Mouse (Mus musculus) intestine, embryonic 14.5 days (tissue): ENCODE results near the gene Fxyd6. TPM values are rescaled to one million over a fixed set of nuclear protein-coding genes. Genes with fewer than 3 reads are reported as not detected.

Source experiments
- ATAC-seq: fragments of 200-750 bp; cut with Nextera tagmentation; replicated peaks from 2 replicates; pipeline ENCODE4 v1.8.0; 2017; ENCODE audit warnings: low read depth, moderate number of reproducible peaks, moderate TSS enrichment, moderate library complexity; ENCODE audit not compliant: low FRiP score, low TSS enrichment
- DNase-seq: peaks from one replicate; pipeline ENCODE4 v3.0.0-alpha.2; 2018; ENCODE audit warnings: low spot score
- H3K27ac ChIP-seq: fragments of 300-500 bp; sonication (generic); 2 replicates; pipeline ENCODE4 v1.5.1; 2014; ENCODE audit warnings: low read depth, mild to moderate bottlenecking, control low read depth
- H3K27me3 ChIP-seq: fragments of 300-500 bp; sonication (generic); replicated peaks from 2 replicates; pipeline ENCODE4 v1.6.1; 2014; ENCODE audit warnings: low read length, control low read depth; ENCODE audit not compliant: control insufficient read depth, insufficient read depth
- H3K36me3 ChIP-seq: fragments of 300-500 bp; sonication (generic); 2 replicates; pipeline ENCODE4 v1.6.1; 2014; ENCODE audit warnings: low read length, control low read depth; ENCODE audit not compliant: control insufficient read depth, insufficient read depth
- H3K4me1 ChIP-seq: fragments of 300-500 bp; sonication (generic); replicated peaks from 2 replicates; pipeline ENCODE4 v1.6.1; 2014; ENCODE audit warnings: low read length, control low read depth, mixed read lengths; ENCODE audit not compliant: control insufficient read depth, insufficient read depth
- H3K4me2 ChIP-seq: fragments of 300-500 bp; sonication (generic); 2 replicates; pipeline ENCODE4 v1.6.1; 2014; ENCODE audit warnings: low read length
- H3K4me3 ChIP-seq: fragments of 300-500 bp; sonication (generic); 2 replicates; pipeline ENCODE4 v1.5.1; 2014; ENCODE audit warnings: low read depth, low read length, control low read depth, mixed read lengths
- H3K9ac ChIP-seq: fragments of 300-500 bp; sonication (generic); 2 replicates; pipeline ENCODE4 v1.6.1; 2014; ENCODE audit warnings: mild to moderate bottlenecking, low read length
- H3K9me3 ChIP-seq: fragments of 300-500 bp; sonication (generic); 2 replicates; pipeline ENCODE4 v1.6.1; 2016; ENCODE audit warnings: low read length, control low read depth; ENCODE audit not compliant: control insufficient read depth
- WGBS: fragments of 180-500 bp; shearing (Covaris S2); extraction: QIAGEN DNeasy Blood & Tissue Kit; methylation state at CpG from one replicate; pipeline ENCODE4 v1.1.7; 2014; 5-methylcytosine and 5-hydroxymethylcytosine counted together
- polyA plus RNA-seq: library from polyadenylated mRNA; unstranded; fragments of >200 nt; fragmentation: Nextera tagmentation; extraction: Ambion mirVana; gene quantifications from 2 replicates; pipeline ENCODE4 v1.2.1, GENCODE M21; 2014

Gene Fxyd6
- polyA plus RNA-seq, 1 experiment from 2014 or later: 67.3 TPM

- Histone ChIP-seq H3K36me3 (no peaks in the 10 kb centered on the region), H3K27me3 (0 out of 2 replicates have a peak, but pooled peaks cover 2% of the 10 kb centered on the region), H3K4me1 (no peaks in the 10 kb centered on the region), H3K27ac (no peak overlapping the region), H3K4me3 (no peak overlapping the region), H3K4me2 (no peak overlapping the region), H3K9ac (no peak overlapping the region), H3K9me3 (no peaks in the 10 kb centered on the region)
- no peak for DNase-seq
- WGBS: 73% methylated on average over 7 of the region's 7 CpGs
- no peak for ATAC-seq
Measured at GRCm38 (mm10) chr9:45422761-45423298, 52.8 kb downstream of the Fxyd6 start.

GRCm38 (mm10) chr9:45426456-45426855 is 56.5 kb downstream of the Fxyd6 start, which contains the start of gene Dscaml1:
Gene Dscaml1 (plus strand): TSS chr9:45426628.
- Histone ChIP-seq H3K9ac (no peak within 1 kb of the TSS), H3K9me3 (no peaks in the 10 kb centered on the region), H3K4me3 (no peak within 1 kb of the TSS), H3K27ac (no peak within 1 kb of the TSS), H3K4me1 (peaks cover 10% of the 10 kb centered on the region), H3K27me3 (peaks cover 32% of the 10 kb centered on the region), H3K36me3 (no peaks in the 10 kb centered on the region), H3K4me2 (no peak within 1 kb of the TSS)
- DNase-seq (no peak), ATAC-seq (no peak)
- 83% methylated on average over 4 of the region's 4 CpGs for WGBS

GRCm38 (mm10) chr9:45429392-45429791 is 59.4 kb downstream of the Fxyd6 start:
- no peak overlapping the region for H3K27ac ChIP-seq
- no peak overlapping the region for H3K4me2 ChIP-seq
- no peak overlapping the region for H3K9ac ChIP-seq
- ATAC-seq (no peak), DNase-seq (no peak)
- no peaks in the 10 kb centered on the region for H3K9me3 ChIP-seq
- H3K36me3 ChIP-seq: no peaks in the 10 kb centered on the region
- no peak overlapping the region for H3K4me3 ChIP-seq
- peaks cover 10% of the 10 kb centered on the region for H3K4me1 ChIP-seq
- 27% methylated on average over 5 of the region's 5 CpGs for WGBS
- H3K27me3 ChIP-seq: peaks cover 46% of the 10 kb centered on the region

- Histone ChIP-seq H3K4me2 (peak overlapping the region; percentile 62), H3K36me3 (no peaks in the 10 kb centered on the region), H3K9ac (no peak overlapping the region), H3K4me3 (peak overlapping the region; percentile 35), H3K27ac (no peak overlapping the region), H3K4me1 (peaks cover 10% of the 10 kb centered on the region), H3K27me3 (peaks cover 46% of the 10 kb centered on the region), H3K9me3 (no peaks in the 10 kb centered on the region)
- 4% methylated on average over 43 of the region's 54 CpGs for WGBS
- peak; percentile 66 for DNase-seq
- no peak for ATAC-seq
Measured at GRCm38 (mm10) chr9:45429951-45430697, 60.1 kb downstream of the Fxyd6 start.

GRCm38 (mm10) chr9:45430698-45430959 is 60.6 kb downstream of the Fxyd6 start:
- Histone ChIP-seq H3K36me3 (no peaks in the 10 kb centered on the region), H3K4me1 (peaks cover 10% of the 10 kb centered on the region), H3K9me3 (no peaks in the 10 kb centered on the region), H3K27ac (no peak overlapping the region), H3K9ac (no peak overlapping the region), H3K27me3 (peaks cover 46% of the 10 kb centered on the region), H3K4me3 (peak overlapping the region; percentile 35), H3K4me2 (peak overlapping the region; percentile 62)
- ATAC-seq: no peak
- DNase-seq: no peak
- 4% methylated on average over 17 of the region's 17 CpGs for WGBS

- DNase-seq (peak; percentile 63), ATAC-seq (no peak)
- Histone ChIP-seq H3K36me3 (no peaks in the 10 kb centered on the region), H3K9ac (no peak overlapping the region), H3K27ac (no peak overlapping the region), H3K4me1 (peaks cover 10% of the 10 kb centered on the region), H3K9me3 (no peaks in the 10 kb centered on the region), H3K4me3 (peak overlapping the region; percentile 35), H3K27me3 (peaks cover 44% of the 10 kb centered on the region), H3K4me2 (peak overlapping the region; percentile 62)
- 3% methylated on average over 26 of the region's 26 CpGs for WGBS
Measured at GRCm38 (mm10) chr9:45431150-45431549, 61.2 kb downstream of the Fxyd6 start.

GRCm38 (mm10) chr9:45432639-45433038 is 62.7 kb downstream of the Fxyd6 start:
- no peak for DNase-seq
- no peak overlapping the region for H3K9ac ChIP-seq
- no peak overlapping the region for H3K4me3 ChIP-seq
- H3K27ac ChIP-seq: no peak overlapping the region
- no peak overlapping the region for H3K4me2 ChIP-seq
- H3K36me3 ChIP-seq: no peaks in the 10 kb centered on the region
- peaks cover 44% of the 10 kb centered on the region for H3K27me3 ChIP-seq
- 74% methylated on average over 12 of the region's 12 CpGs for WGBS
- no peaks in the 10 kb centered on the region for H3K9me3 ChIP-seq
- H3K4me1 ChIP-seq: peaks cover 10% of the 10 kb centered on the region
- ATAC-seq: no peak

- Histone ChIP-seq H3K9ac (no peak overlapping the region), H3K4me1 (peaks cover 10% of the 10 kb centered on the region), H3K27me3 (peaks cover 44% of the 10 kb centered on the region), H3K9me3 (no peaks in the 10 kb centered on the region), H3K4me3 (no peak overlapping the region), H3K27ac (no peak overlapping the region), H3K4me2 (no peak overlapping the region), H3K36me3 (no peaks in the 10 kb centered on the region)
- 88% methylated on average over 9 of the region's 9 CpGs for WGBS
- no peak for DNase-seq
- no peak for ATAC-seq
Measured at GRCm38 (mm10) chr9:45433119-45433518, 63.1 kb downstream of the Fxyd6 start.

- no peaks in the 10 kb centered on the region for H3K36me3 ChIP-seq
- no peak for ATAC-seq
- no peak overlapping the region for H3K4me3 ChIP-seq
- H3K27ac ChIP-seq: no peak overlapping the region
- peaks cover 10% of the 10 kb centered on the region for H3K4me1 ChIP-seq
- no peaks in the 10 kb centered on the region for H3K9me3 ChIP-seq
- H3K9ac ChIP-seq: no peak overlapping the region
- DNase-seq: no peak
- H3K4me2 ChIP-seq: no peak overlapping the region
- 80% methylated on average over 2 of the region's 2 CpGs for WGBS
- H3K27me3 ChIP-seq: peaks cover 37% of the 10 kb centered on the region
Measured at GRCm38 (mm10) chr9:45434171-45434570, 64.2 kb downstream of the Fxyd6 start.
